Mouse (Mus musculus) left cerebral cortex, adult 9 months (tissue): ENCODE data around the gene Rhbdd1.

Experiments
- DNase-seq, 2 experiments: peaks; one replicate each; pipeline ENCODE4 v3.0.0; 2022; ENCODE audit warnings: low spot score in 2 of 2

Rhbdd1 gene

DNA sequence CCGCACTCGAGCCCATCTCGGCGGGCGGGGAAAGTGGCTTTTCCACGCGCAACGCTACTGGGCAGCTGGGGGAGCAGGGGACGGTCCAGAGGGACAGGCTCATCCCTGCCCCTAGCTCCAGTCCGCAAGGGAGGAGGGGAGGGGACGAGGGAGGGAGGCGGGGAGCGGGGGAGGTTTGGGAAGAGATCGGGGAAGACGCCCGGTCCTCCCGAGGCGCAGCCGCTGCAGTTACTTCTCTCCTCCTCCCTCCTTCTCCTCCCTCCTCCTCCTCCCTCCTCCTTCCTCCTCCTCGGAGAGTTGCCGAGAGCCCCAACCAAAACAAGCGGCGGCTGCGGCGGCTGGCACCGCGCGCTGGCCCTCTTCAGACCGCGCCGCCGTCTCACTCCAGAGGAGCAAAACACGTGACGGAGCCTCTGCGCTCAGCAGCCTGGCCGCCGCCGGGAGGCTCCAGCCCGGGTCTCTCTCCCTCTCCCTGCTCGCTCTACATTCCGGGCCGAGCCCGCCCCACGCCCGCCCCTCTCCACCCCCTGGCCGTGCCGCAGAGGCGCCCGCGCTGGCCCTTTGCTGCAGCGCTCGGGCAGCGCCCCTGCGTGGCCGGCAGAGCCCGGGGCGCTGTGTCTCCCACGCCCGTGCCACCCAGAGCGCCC lies 25.0 kb upstream of the Rhbdd1 start, which contains the start of gene Irs1:
Gene Irs1 (minus strand): TSS at position 266 of the 647 bp plus-strand sequence.
- peak; percentile 78 to 87 for DNase-seq

DNA sequence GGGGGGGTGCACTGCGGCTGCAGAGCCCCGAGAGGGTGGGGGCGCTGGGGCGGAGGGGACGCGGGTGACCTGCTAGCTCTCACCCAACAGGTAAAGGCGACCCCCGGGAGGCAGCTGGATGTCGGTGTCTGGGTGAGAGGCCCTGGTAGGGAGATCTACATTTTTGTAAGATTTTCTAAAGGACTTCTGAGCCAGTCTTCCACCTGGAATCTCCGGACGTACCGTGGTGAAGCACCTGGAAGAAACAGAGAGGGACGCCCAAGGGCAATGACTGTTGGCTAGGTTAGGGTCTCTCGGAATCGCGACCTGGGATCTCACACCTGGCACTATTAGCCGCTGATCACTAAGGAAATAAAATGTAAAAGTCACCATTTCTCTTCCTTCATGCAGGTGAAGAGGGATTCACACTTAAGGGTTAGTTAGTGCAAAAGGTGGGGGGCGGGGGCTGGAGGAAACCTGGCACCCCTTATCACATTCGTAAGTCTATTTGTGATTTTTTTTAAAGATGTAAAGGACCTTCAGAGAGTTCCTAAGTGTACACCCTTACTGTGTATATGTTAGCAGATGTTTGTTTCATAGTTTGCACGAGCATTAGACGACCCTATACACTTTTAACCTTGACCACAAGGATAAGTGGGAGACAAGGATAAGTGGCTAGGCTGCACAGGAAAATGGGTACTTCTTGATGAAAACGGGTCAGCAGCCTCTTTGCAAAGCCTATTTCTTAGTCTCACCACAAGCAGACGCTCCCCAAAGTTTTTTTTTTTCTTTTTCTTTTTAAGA lies 24.1 kb upstream of the Rhbdd1 start:
- peak in 1 of 2 experiments; percentile 14 for DNase-seq

DNA sequence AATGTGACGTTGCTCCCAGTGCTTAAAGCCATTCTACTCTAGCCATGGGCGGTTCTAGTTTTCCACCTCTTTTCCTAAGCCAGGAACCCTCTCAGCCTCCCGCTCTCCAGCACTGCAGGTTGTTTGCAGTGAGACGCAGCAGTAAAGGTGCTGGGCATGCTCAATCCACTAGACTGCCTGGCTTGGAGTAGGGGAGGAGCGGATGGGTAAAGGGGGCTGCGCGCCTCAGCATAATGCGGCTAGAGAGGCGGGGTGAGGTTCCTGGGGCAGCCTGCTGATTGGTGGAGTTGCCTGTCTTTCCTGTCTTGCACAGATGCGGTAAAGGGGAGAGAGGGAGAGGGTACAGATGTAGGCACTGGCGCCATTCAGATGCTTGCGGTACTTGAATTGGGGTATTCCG lies 23.5 kb upstream of the Rhbdd1 start:
- peak in 1 of 2 experiments; percentile 83 for DNase-seq

DNA sequence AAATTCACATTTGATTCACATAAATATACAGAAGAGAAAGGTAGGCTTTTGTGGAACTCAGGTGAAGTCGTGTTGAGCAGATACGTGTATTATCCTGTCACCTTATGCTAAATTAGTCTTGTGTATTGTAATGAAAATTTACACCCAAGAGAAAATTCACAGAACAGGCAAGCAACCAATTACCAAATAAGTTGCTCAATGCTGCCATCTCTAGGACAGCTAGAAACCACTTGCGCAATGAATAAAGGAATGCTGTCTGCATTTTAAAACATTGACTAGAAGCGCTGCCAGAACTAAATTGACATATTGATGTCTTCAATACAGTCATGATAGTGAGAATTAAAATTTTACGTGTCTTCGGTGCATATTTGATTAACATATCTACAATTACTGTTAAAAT lies 22.1 kb upstream of the Rhbdd1 start:
- DNase-seq = peak in 1 of 2 experiments; percentile 48

DNA sequence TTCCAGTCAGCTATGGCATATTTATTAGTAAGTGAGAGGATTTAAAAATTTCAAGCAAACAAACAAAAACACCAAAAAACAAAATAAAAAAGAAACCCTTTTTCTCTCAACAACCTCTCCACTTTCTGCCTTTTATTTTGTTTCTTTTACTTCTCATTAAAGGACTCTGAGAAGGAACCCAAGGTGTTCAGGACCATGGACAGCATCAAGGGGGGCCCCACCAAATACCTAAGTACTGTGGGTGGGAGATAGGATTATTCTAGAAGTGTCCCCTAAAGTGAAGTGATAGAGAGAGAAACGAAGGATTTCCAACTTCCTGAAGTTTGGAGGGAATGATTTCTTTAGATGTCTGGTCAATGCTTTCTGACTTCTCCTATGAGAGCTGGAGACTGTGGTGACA lies 17.7 kb upstream of the Rhbdd1 start:
- DNase-seq = no peak

DNA sequence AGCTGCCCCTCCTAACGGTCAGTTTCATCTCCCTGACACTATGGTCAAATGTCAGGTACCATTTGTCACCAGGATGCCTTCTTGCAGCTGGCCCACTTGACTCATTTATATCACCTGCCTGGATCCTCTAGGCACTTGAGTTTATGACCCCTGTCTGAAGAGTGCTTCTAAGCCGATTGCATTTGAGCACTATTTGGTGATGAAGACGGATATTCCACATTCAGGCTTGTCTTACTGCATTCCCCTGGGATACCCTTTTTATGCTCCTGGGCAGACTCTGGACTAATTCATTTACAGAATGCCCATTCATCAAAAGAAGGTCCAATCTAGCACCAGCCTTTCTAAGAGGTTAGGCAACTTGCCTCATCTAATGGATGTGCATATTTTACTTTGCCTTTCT lies 11.8 kb upstream of the Rhbdd1 start:
- no peak for DNase-seq

- peak in 1 of 2 experiments; percentile 2 for DNase-seq
These were observed 484 bp downstream of the Rhbdd1 start for GRCm38 (mm10) chr1:82316746-82317126.

DNA sequence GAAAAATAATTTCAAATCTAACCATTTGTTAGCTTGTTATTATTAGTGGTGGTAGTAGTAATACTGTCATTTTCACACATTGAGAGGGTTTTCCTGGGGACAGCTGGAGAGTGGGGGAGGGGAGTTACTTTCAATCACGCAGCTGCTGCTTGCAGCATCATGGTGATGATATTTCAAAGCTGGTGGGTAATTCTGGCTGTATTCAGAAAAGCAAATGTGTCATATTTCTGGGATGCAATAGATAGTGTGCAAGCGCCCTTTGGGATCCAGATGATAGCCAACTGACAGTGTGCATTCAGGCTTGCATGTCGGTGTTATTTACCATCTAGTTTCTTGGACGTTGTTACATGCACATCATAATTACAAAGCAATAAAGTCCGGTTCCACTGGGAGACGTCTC lies 4.2 kb downstream of the Rhbdd1 start:
- peak; percentile 3 to 9 for DNase-seq

DNA sequence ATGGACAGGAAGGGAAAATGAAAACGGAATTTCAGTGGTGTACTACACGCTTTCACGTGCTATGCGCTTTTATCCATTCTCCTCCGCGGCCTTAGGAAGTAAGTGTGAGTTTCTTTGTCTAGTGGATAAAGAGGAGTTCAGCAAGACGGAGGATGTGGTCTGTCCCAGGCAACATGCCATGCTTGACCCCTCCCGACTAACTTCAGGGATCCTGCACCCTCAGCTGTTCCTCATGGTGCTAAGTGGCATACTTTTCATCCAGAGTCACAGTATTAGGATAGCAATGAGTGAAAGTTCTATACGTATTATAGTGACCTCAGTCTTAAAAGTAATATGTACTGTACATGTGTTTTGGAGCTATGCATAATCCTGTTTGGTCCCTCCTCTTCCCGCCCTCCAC lies 4.6 kb downstream of the Rhbdd1 start:
- no peak for DNase-seq

- no peak for DNase-seq
These were observed 5.2 kb downstream of the Rhbdd1 start for GRCm38 (mm10) chr1:82321441-82321840.

DNA sequence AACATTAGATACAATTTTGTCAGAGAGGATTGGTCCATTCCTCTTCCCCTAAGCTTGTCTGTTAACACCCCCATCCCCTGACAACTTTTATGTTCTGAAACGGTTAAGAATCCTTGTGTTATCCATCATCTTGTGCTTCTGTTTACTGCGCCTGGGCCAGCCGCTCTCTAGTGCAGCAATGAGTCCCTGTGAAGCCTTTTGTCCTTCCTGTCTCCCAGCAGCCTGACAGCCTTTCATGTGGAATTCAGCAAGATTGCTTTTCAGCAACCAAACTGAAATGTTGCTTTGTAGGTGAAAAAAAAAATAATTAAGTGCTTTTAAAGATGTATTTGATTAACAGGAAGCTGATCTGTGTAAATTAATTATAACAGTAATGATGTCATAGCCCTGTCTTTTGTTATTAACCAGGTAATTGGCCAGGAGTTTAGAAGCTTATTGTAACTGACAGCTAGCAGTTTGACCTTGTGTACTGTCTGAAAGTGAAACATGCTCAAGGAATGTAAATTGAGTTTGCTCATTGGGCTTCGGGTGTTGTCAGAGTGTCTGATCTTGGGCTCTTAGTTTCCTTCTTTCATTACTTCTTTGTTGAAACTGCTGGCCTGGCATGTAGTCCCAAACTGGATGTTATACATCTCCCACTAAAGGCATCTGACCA lies 8.0 kb downstream of the Rhbdd1 start:
- no peak for DNase-seq

DNA sequence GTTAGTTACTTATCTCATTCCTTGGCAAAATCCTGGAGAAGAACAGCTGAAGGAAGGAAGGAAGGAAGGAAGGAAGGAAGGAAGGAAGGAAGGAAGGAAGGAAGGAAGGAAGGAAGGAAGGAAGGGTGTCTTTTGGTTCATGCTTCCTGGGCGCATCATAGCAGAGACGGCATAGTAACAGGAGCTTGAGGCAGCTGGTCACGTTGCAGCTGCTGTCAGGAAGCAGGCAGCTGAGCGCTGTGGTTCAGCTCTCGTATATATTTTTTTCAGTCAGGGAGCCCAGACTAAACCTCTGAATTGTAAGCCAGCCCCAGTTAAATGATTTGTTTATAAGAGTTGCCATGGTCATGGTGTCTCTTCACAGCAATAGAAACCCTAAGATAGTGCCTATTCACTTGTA lies 9.9 kb downstream of the Rhbdd1 start:
- no peak for DNase-seq

GRCm38 (mm10) chr1:82328033-82328775 lies 12.0 kb downstream of the Rhbdd1 start:
- no peak for DNase-seq

GRCm38 (mm10) chr1:82329237-82329953 lies 13.1 kb downstream of the Rhbdd1 start:
- DNase-seq = no peak

- no peak for DNase-seq
These were observed 13.6 kb downstream of the Rhbdd1 start for GRCm38 (mm10) chr1:82329954-82330247.

GRCm38 (mm10) chr1:82334506-82334905 lies 18.3 kb downstream of the Rhbdd1 start:
- DNase-seq = no peak

DNA sequence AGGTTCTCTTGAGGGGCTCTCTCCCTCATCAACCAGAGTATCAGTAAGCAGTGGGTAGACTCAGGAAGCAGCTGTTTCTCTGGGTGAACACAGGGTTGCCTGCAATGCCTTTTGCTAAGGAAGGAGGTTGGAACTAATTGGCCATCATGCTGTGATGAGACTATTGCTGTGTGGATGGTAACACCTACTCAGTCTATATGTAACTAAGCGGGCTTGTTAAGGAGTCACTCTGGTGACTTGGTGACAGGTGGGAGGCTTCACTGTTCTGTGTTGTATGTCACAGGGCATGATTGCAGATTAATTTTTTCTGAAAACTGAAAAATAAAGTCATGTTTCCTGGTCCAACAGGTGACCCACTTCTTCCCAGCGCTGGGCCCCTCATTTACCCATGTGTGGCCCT lies 36.8 kb downstream of the Rhbdd1 start:
- no peak for DNase-seq

DNA sequence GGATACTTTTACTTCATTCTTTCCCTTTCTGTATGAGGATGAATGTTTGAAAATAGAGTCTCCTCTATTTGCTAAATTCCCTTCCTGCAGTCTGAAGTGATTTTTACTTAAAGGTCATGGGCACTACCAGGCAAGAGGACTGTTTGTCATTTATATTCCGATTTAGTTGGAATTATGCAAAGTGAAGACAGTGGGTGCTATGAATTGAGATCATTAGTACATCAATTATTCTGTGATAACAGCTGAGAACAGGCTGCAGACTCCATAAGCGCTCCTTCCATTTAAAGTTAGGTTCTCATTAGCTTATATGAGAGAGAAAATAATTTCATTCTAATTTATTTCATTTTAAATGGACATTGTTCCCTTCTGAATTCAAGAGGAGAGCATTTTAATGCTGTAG lies 37.5 kb downstream of the Rhbdd1 start:
- no peak for DNase-seq

- DNase-seq = peak in 1 of 2 experiments; percentile 9
These were observed 42.8 kb downstream of the Rhbdd1 start for GRCm38 (mm10) chr1:82358871-82359647.

DNA sequence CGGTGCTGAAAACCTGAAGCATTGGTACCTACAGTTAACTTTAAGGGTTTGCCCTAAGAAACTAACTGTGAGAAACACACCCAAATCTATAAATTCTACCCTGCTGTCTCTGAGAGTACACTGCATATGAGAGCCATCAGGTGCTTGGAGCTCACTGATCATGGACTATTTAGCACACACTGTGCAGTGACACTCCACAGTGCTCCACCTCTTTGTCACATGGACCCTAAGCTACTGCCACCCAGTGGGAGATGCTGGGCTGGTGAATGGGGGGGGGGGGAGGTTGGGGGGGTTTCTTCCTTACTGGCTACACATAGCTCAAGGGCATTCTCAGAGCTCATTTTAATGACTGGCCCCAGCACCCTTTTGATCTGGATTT lies 43.4 kb downstream of the Rhbdd1 start:
- no peak for DNase-seq

DNA sequence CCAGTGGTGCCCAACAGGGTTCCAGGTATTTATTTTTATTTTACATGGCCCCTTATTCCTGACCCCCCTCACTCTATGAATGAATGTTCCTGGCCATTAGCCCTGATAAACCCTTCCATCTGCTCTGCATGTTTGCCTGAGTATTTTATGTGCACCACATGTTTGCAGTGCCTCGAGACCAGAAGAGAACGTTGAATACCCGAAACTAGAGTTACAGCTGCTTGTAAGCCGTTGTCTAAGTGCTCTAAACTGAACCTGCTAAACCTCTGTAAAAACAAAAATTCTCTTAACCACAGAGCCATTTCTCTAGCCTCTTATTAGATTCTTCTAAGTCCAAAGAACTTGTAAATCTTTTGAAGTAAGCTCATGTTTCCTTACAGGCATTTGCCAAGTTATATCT lies 45.0 kb downstream of the Rhbdd1 start:
- no peak for DNase-seq
